Mouse (Mus musculus) E14TG2a.4 (cell line): ENCODE measurements around the gene Aldh1l1.

ENCODE experiments used
- CTCF ChIP-seq: conservative IDR thresholded peaks from 2 replicates; pipeline ENCODE4 v1.5.1; 2014; ENCODE audit warnings: low read length
- NANOG ChIP-seq: IDR thresholded peaks from 2 replicates; pipeline ENCODE4 v1.6.1; 2014; ENCODE audit warnings: borderline replicate concordance, low read length, mixed read lengths
- POU5F1 ChIP-seq: IDR thresholded peaks from 2 replicates; pipeline ENCODE4 v1.6.1; 2014; ENCODE audit warnings: low read length, borderline replicate concordance

DNA sequence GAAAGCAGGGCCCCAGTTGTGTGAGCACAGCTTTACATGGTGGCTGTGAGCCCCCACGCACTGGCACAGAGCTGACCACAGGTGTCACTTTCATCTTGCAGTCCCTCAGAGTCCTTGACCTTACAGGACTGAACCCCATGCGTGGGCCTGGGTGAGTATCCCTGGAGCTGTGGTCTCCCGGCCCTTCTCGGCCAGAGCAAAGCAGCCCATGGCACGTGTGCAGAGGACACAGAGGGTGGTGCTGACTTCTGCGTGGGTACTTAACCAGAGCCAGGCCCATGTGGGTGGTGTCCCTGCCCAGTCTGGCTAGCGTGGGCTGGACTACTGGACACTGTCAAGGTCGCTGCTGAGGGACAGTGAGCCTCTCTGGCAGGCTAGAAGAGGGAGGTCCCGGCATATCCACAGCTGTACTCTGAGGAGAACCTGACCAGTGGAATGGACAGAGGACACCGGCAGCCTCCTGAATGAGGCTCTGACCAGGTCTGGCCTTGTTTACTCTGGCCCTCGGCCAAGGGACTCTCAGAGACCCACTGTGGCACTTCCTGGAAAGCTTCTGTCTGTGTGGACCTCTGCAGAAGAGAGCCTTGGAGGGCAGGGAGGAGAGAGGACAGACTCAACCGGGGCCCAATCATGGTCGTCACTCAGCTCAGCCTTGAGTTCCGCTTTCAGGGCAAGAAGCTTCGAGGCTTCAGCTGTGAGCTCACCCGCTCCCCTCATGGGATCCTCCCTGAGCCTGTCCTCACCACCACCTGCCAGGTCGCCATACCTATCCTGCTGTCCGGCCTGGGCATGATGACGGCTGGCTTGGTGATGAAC lies 132.8 kb downstream of the Aldh1l1 start:
- TF ChIP-seq CTCF (no peak), NANOG (no peak), POU5F1 (no peak)
